Mouse (Mus musculus): Measurements from ENCODE around the gene Gm10639. TPM values are rescaled to one million over a fixed set of nuclear protein-coding genes. Genes with fewer than 3 reads are reported as not detected.
"Not testable (repeated sequence)": the region's sequence is repeated elsewhere in the genome, so short reads cannot be mapped to it uniquely, and the experiment has no call there.

Gm10639 gene
- polyA plus RNA-seq, 1 experiment from 2014 or later: not detected

GRCm38 (mm10) chr9:78349141-78349540 is 59.4 kb downstream of the Gm10639 start:
- H3K4me3 ChIP-seq; H3K9ac ChIP-seq; H3K9me3 ChIP-seq; H3K27ac ChIP-seq; H3K36me3 ChIP-seq; ATAC-seq (ENCODE audit: insufficient number of reproducible peaks, insufficient read depth, low FRiP score, low TSS enrichment, low read depth); H3K27me3 ChIP-seq; H3K4me1 ChIP-seq; H3K4me2 ChIP-seq: not testable (repeated sequence)
- 86% methylated on average over 3 of the region's 3 CpGs for WGBS

- H3K27me3 ChIP-seq; H3K4me3 ChIP-seq; H3K4me2 ChIP-seq; ATAC-seq (ENCODE audit: insufficient number of reproducible peaks, insufficient read depth, low FRiP score, low TSS enrichment, low read depth); H3K9me3 ChIP-seq; H3K9ac ChIP-seq; H3K27ac ChIP-seq; H3K36me3 ChIP-seq; H3K4me1 ChIP-seq: not testable (repeated sequence)
These were observed 60.3 kb downstream of the Gm10639 start for GRCm38 (mm10) chr9:78350007-78350406.

GRCm38 (mm10) chr9:78351504-78352220 is 61.9 kb downstream of the Gm10639 start:
- ATAC-seq (ENCODE audit: insufficient number of reproducible peaks, insufficient read depth, low FRiP score, low TSS enrichment, low read depth): no peak
- Histone ChIP-seq H3K27ac (no peak overlapping the region), H3K36me3 (no peaks in the 10 kb centered on the region), H3K4me1 (no peaks in the 10 kb centered on the region), H3K9me3 (no peaks in the 10 kb centered on the region), H3K27me3 (no peaks in the 10 kb centered on the region), H3K9ac (no peak overlapping the region), H3K4me3 (no peak overlapping the region), H3K4me2 (no peak overlapping the region)
- WGBS: 81% methylated on average over 6 of the region's 6 CpGs

Other genes starting within 250 kb of the Gm10639 start
- gene Gcm1, start 238.0 kb upstream of the Gm10639 start, polyA plus RNA-seq (2015; fragmentation: Nextera tagmentation; extraction: Ambion mirVana): 0.15 TPM in 1 of 2 replicates, not detected in the other
- 36.0 and 41.2 TPM in 2 replicates for gene Fbxo9, start 180.9 kb upstream of the Gm10639 start, polyA plus RNA-seq (2015; fragmentation: Nextera tagmentation; extraction: Ambion mirVana)
- gene Ick, start 180.7 kb upstream of the Gm10639 start, polyA plus RNA-seq (2015; fragmentation: Nextera tagmentation; extraction: Ambion mirVana): 34.2 and 34.5 TPM in 2 replicates
- gene Gsta4, start 107.1 kb upstream of the Gm10639 start, polyA plus RNA-seq (2015; fragmentation: Nextera tagmentation; extraction: Ambion mirVana): 65.3 and 70.1 TPM in 2 replicates
- gene Gsta1, start 59.3 kb upstream of the Gm10639 start, polyA plus RNA-seq (2015; fragmentation: Nextera tagmentation; extraction: Ambion mirVana): 0.38 TPM in 1 of 2 replicates, not detected in the other
- gene Gm3776, start 32.8 kb upstream of the Gm10639 start, polyA plus RNA-seq (2015; fragmentation: Nextera tagmentation; extraction: Ambion mirVana): not detected in 2 replicates
- not detected in 2 replicates for gene Omt2a, start 24.9 kb downstream of the Gm10639 start, polyA plus RNA-seq (2015; fragmentation: Nextera tagmentation; extraction: Ambion mirVana)
- gene Omt2b, start 37.7 kb downstream of the Gm10639 start, polyA plus RNA-seq (2015; fragmentation: Nextera tagmentation; extraction: Ambion mirVana): not detected in 2 replicates
- 1.3 and 1.6 TPM in 2 replicates for gene Gsta2, start 65.9 kb downstream of the Gm10639 start, polyA plus RNA-seq (2015; fragmentation: Nextera tagmentation; extraction: Ambion mirVana)
- gene Dppa5a, start 78.3 kb downstream of the Gm10639 start, polyA plus RNA-seq (2015; fragmentation: Nextera tagmentation; extraction: Ambion mirVana): 0.60 and 0.62 TPM in 2 replicates
- gene Ooep, start 88.8 kb downstream of the Gm10639 start, polyA plus RNA-seq (2015; fragmentation: Nextera tagmentation; extraction: Ambion mirVana): 2.8 and 3.7 TPM in 2 replicates
- 0.24 and 0.45 TPM in 2 replicates for gene Ddx43, start 105.9 kb downstream of the Gm10639 start, polyA plus RNA-seq (2015; fragmentation: Nextera tagmentation; extraction: Ambion mirVana)
- gene Cgas, start 153.3 kb downstream of the Gm10639 start, polyA plus RNA-seq (2015; fragmentation: Nextera tagmentation; extraction: Ambion mirVana): 1.7 and 2.3 TPM in 2 replicates
- gene Mto1, start 158.3 kb downstream of the Gm10639 start, polyA plus RNA-seq (2015; fragmentation: Nextera tagmentation; extraction: Ambion mirVana): 22.4 and 23.9 TPM in 2 replicates
- gene Gm17324, start 158.9 kb downstream of the Gm10639 start, polyA plus RNA-seq (2015; fragmentation: Nextera tagmentation; extraction: Ambion mirVana): 0.41 and 0.80 TPM in 2 replicates
- gene Eef1a1, start 199.2 kb downstream of the Gm10639 start, polyA plus RNA-seq (2015; fragmentation: Nextera tagmentation; extraction: Ambion mirVana): 5,425 and 5,472 TPM in 2 replicates